Mouse (Mus musculus): Measurements from ENCODE around the gene Slc25a35.

GRCm38 (mm10) chr11:68980919-68981318 is 13.0 kb downstream of the Slc25a35 start:
- TF ChIP-seq CTCF (IDR thresholded peaks at IDR 0.05; ENCODE audit: insufficient read depth, low read depth, low read length): no peak
- TF ChIP-seq POLR2A (IDR thresholded peaks at IDR 0.05; ENCODE audit: insufficient read depth, low read depth, low read length): no peak

Data from olfactory bulb, adult 2 months (tissue).